Mouse (Mus musculus): ENCODE measurements at regions not wholly inside any gene's neighbourhood (a gene's known extent, or its start where the extent isn't known, plus 50 kb on each side); places are given as distances from the start of the nearest gene placed in this dataset.

DNA sequence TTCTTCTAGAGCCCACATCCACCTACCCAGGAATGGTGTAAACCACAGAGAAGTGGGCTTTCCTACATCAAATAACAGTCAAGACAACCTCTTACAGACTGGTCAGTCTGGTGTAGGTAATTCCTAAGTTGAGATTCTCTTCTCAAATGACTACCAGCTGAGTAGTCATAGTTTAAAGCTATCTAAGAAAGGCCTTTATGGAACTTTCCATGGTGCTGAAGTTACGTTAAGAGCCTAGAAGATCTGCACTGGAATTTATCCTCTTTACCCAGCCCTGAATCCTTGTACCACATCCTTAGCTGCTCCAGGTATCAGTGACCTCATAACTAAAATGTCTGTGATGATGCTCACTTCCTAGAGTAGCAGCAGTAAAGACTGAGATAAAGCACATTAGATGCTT is 385.2 kb downstream of the 1810013L24Rik start:
- no peak for ATAC-seq (ENCODE audit: borderline replicate concordance, extremely low read depth, low FRiP score, low TSS enrichment)
- H3K27me3 ChIP-seq, result no peaks in the 10 kb centered on the region
- H3K9me3 ChIP-seq, result no peaks in the 10 kb centered on the region
- H3K9ac ChIP-seq, result no peak overlapping the region
- no peak overlapping the region for H3K4me3 ChIP-seq
- WGBS, result 34% methylated on average over 1 of the region's 1 CpGs
- no peak overlapping the region for H3K27ac ChIP-seq
- no peak overlapping the region for H3K4me2 ChIP-seq
- no peaks in the 10 kb centered on the region for H3K36me3 ChIP-seq
- H3K4me1 ChIP-seq, result no peaks in the 10 kb centered on the region

DNA sequence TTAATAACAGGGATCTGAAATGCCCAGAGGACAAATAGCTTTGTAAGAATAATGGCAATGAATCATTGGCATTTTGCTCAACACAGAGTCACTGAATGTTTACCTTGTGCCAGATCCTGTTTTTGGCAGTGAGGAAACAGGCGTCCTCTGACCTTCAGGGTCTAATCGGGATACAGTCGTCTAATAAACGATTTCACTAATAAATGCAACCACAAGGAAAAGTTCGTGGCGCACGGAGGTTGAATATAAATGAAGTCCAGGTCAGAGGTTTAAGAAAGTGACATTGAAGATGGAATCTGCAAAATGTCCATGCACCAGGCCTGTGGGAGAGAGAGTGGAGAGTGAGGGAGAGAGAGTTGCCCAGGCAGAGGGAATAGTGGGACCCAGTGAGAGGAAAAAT is 387.5 kb downstream of the 1810013L24Rik start:
- H3K9ac ChIP-seq, result no peak overlapping the region
- no peak for ATAC-seq (ENCODE audit: borderline replicate concordance, extremely low read depth, low FRiP score, low TSS enrichment)
- no peak overlapping the region for H3K4me2 ChIP-seq
- H3K4me1 ChIP-seq, result no peaks in the 10 kb centered on the region
- H3K27ac ChIP-seq, result no peak overlapping the region
- 70% methylated on average over 7 of the region's 7 CpGs for WGBS
- H3K36me3 ChIP-seq, result no peaks in the 10 kb centered on the region
- no peaks in the 10 kb centered on the region for H3K9me3 ChIP-seq
- no peaks in the 10 kb centered on the region for H3K27me3 ChIP-seq
- no peak overlapping the region for H3K4me3 ChIP-seq

DNA sequence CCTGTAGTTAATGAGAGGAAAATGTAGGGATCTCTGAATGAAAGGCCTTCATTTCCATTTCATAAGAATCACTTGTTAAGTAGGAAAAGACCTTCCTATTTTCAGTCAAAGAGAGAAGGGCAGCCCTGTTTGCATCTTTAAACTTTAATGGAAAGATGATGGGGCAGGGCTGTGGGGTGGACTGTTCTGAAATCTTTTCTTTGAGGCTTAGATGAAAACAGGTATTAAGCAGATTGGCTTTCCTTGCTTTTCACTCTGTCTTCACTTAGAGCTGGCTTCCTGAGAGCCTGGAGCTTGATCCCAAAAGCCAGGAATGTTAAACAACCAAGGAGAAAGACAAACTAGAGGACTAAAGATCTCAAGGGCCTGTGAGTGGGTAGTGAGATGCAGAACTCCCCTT is 400.3 kb downstream of the 1810013L24Rik start:
- no peak for ATAC-seq (ENCODE audit: borderline replicate concordance, extremely low read depth, low FRiP score, low TSS enrichment)
- no peaks in the 10 kb centered on the region for H3K36me3 ChIP-seq

DNA sequence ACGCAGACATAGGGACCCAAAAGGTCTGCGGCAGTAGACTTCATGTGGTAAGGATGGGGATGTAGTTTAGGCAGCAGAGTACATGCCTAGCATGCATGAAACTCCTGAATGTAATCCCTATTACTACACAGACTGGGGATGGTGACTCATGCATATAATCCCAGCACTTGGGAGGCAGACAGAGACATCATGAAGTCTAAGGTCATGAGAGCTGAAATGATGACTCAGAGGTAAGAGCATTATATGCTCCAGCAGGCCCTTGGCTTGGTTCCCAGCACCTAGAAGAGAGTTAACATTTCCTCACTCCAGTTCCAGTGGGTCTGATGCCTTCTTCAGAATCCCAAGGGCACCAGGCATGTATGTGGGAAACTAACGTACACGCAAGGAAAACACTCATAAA is 412.2 kb downstream of the 1810013L24Rik start:
- H3K4me3 ChIP-seq, result no peak overlapping the region
- H3K4me2 ChIP-seq, result no peak overlapping the region
- H3K27ac ChIP-seq, result no peak overlapping the region
- H3K9me3 ChIP-seq, result no peaks in the 10 kb centered on the region
- 90% methylated on average over 4 of the region's 4 CpGs for WGBS
- no peaks in the 10 kb centered on the region for H3K4me1 ChIP-seq
- no peak for ATAC-seq (ENCODE audit: borderline replicate concordance, extremely low read depth, low FRiP score, low TSS enrichment)
- H3K9ac ChIP-seq, result no peak overlapping the region
- H3K27me3 ChIP-seq, result no peaks in the 10 kb centered on the region
- H3K36me3 ChIP-seq, result no peaks in the 10 kb centered on the region

More for the DNA sequence above, 400.3 kb downstream of the 1810013L24Rik start:
- Histone ChIP-seq H3K4me3 (no peak overlapping the region), H3K27me3 (no peaks in the 10 kb centered on the region), H3K4me2 (no peak overlapping the region), H3K27ac (no peak overlapping the region), H3K4me1 (no peaks in the 10 kb centered on the region), H3K9me3 (no peaks in the 10 kb centered on the region), H3K9ac (no peak overlapping the region)

DNA sequence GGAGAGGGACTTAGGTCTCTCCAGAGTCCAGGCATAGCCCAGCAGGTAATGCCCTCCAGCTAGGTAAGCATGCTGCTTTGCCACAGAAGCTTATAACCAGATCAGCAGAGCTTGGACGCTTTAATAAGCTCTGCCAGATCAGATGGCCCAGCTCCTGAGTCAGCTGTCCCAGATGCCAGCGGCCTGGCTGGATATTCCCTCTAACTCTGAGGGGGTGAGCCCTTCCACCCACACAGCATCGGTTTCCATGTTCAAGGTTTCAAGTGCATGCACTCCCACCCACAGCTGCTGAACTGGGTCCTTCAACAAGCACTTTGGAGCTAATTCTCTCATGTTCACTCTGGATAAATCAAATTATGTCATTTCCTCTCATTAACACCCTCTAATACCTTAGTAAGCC is 417.3 kb downstream of the 1810013L24Rik start:
- Histone ChIP-seq H3K4me2 (no peak overlapping the region), H3K4me3 (no peak overlapping the region), H3K27ac (no peak overlapping the region), H3K9ac (no peak overlapping the region), H3K27me3 (no peaks in the 10 kb centered on the region), H3K9me3 (no peaks in the 10 kb centered on the region), H3K4me1 (no peaks in the 10 kb centered on the region), H3K36me3 (no peaks in the 10 kb centered on the region)
- WGBS, result 66% methylated on average over 3 of the region's 3 CpGs
- no peak for ATAC-seq (ENCODE audit: borderline replicate concordance, extremely low read depth, low FRiP score, low TSS enrichment)

DNA sequence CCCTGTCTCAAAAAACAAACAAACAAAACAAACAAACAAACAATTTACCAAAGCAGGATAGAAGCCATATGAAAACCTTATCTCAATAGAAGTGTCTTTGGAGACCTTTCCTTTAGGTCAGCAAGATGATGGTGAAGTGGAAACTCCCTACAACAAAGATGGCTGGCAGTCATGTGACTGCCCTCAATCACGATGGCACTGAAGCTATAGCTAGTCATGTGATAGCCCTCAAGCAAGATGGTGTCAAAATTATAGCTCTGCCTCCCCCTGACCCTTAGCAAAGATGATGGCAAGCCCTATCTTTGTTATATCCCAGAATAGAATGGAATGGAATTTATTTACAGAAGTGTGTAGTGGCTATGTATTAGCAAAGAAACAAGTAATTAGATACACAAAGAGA is 423.2 kb downstream of the 1810013L24Rik start:
- Histone ChIP-seq H3K9ac (no peak overlapping the region), H3K27me3 (no peaks in the 10 kb centered on the region), H3K4me2 (no peak overlapping the region), H3K36me3 (no peaks in the 10 kb centered on the region), H3K27ac (no peak overlapping the region), H3K4me1 (no peaks in the 10 kb centered on the region), H3K9me3 (no peaks in the 10 kb centered on the region), H3K4me3 (no peak overlapping the region)
- no peak for ATAC-seq (ENCODE audit: borderline replicate concordance, extremely low read depth, low FRiP score, low TSS enrichment)
- 72% methylated on average over 1 of the region's 1 CpGs for WGBS

DNA sequence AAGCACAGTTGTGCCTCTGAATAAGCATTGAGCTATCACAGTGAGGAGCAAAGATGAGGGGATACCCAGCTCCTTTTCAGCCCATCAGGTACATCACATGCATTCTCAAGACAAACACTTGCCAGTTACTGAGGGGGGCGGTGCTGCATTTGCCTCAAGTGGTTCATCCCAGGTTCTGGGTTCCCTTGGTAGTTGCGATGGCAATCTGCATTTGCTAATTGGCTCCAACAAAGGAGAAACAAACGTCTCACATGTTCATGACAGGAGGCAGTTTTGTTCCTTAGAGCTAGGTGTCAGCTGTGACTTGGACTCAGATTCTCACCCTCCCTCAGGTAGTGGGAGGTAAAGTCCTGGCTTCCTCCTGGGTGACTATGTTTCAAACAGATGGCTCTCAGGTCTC is 425.5 kb downstream of the 1810013L24Rik start:
- no peaks in the 10 kb centered on the region for H3K27me3 ChIP-seq
- no peak overlapping the region for H3K9ac ChIP-seq
- no peak overlapping the region for H3K27ac ChIP-seq
- no peak overlapping the region for H3K4me2 ChIP-seq
- H3K36me3 ChIP-seq, result no peaks in the 10 kb centered on the region
- no peaks in the 10 kb centered on the region for H3K4me1 ChIP-seq
- WGBS, result 32% methylated on average over 3 of the region's 3 CpGs
- no peak overlapping the region for H3K4me3 ChIP-seq
- no peaks in the 10 kb centered on the region for H3K9me3 ChIP-seq
- ATAC-seq (ENCODE audit: borderline replicate concordance, extremely low read depth, low FRiP score, low TSS enrichment), result no peak

DNA sequence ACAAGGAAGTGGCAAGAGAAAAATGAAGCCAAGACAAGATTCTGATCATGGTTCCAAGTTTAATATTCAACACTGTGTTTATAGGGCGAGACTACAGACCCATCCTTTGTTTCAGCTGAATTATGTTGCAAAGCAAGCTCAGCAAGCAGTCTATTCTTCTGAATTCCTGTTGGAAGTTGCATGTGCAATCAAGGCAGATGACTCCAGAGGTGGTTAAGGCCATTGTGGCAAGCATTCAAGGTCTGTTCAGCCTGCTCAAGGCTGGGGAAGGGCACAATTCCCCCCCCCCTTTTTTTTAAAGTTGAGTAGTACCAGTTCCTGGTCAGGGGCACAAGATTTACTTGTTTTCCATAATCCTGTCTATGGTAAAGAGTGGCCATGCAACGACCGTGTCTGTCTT is 431.1 kb downstream of the 1810013L24Rik start:
- WGBS, result 82% methylated on average over 3 of the region's 3 CpGs
- H3K4me3 ChIP-seq, result no peak overlapping the region
- no peak overlapping the region for H3K9ac ChIP-seq
- no peak overlapping the region for H3K4me2 ChIP-seq
- H3K27ac ChIP-seq, result no peak overlapping the region
- H3K27me3 ChIP-seq, result no peaks in the 10 kb centered on the region
- H3K9me3 ChIP-seq, result no peaks in the 10 kb centered on the region
- H3K36me3 ChIP-seq, result no peaks in the 10 kb centered on the region
- H3K4me1 ChIP-seq, result no peaks in the 10 kb centered on the region
- no peak for ATAC-seq (ENCODE audit: borderline replicate concordance, extremely low read depth, low FRiP score, low TSS enrichment)

DNA sequence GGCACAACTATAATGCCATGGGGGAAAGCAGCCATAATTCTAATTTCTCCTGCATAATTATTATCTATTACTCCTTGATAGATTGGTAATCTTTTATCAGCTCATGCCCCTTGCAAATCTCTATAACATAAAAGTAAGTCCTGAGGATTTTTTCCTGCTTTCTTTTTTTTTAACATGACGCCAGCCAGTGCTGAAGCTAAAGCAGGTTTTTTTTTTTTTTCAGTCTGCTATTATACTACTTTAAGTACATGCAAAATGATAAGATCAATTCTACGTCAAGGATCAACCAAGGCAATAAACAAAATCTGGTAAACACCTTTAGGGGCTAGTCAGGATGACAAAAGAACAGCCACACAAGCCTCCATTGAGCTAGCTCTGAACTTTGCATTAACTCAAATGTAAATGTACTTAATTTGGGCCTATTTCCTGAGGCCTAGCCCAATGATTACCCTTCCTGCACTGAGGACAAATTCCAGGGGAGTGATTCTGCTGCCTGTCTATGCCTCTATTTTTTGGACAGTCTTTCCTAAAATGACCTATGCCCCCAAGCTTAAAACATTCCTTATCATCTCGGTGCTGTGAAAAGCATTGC is 434.8 kb downstream of the 1810013L24Rik start:
- no peak for ATAC-seq (ENCODE audit: borderline replicate concordance, extremely low read depth, low FRiP score, low TSS enrichment)
- Histone ChIP-seq H3K27me3 (no peaks in the 10 kb centered on the region), H3K9ac (no peak overlapping the region), H3K36me3 (no peaks in the 10 kb centered on the region), H3K4me1 (no peaks in the 10 kb centered on the region), H3K9me3 (no peaks in the 10 kb centered on the region), H3K4me2 (no peak overlapping the region), H3K27ac (no peak overlapping the region), H3K4me3 (no peak overlapping the region)
- WGBS, result 48% methylated on average over 3 of the region's 3 CpGs

DNA sequence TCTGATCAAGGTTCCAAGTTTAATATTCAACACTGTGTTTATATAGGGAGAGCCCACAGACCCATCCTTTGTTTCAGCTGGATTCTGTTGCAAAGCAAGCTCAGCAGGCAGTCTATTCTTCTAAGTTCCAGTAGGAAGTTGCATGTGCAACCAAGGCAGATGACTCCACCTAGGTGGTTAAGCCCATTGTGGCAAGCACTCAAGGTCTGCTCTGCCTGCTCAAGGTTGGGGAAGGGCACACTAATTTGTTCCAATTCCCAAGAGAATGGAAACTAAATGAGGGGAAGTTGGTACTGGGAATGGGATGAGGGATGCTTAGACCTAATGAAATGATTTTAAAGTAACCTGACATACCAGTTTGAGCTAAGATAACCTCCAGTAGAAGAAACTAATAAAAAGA is 437.3 kb downstream of the 1810013L24Rik start:
- Histone ChIP-seq H3K9ac (no peak overlapping the region), H3K4me3 (no peak overlapping the region), H3K27ac (no peak overlapping the region), H3K9me3 (no peaks in the 10 kb centered on the region), H3K4me1 (no peaks in the 10 kb centered on the region), H3K4me2 (no peak overlapping the region), H3K27me3 (no peaks in the 10 kb centered on the region), H3K36me3 (no peaks in the 10 kb centered on the region)
- ATAC-seq (ENCODE audit: borderline replicate concordance, extremely low read depth, low FRiP score, low TSS enrichment), result no peak

DNA sequence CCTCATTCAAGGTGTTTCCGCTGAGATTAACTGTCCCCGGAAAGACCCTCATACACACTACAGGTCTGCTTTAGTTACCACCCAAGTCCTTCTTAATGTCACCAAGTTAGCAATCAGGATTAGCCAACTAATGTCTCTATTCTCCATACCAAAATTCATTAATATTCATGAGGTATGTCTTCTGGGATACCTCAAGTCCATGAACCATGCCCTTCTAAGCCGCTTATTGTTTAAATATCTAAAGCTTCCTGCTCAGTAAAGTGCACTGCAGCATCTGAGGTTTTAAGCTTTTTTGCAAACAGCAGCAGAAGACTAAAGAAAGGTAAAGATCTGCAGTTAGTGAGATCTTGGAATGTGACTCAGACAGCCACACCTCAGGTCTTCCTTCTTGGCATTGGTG is 440.2 kb downstream of the 1810013L24Rik start:
- no peaks in the 10 kb centered on the region for H3K36me3 ChIP-seq
- no peaks in the 10 kb centered on the region for H3K27me3 ChIP-seq
- H3K4me3 ChIP-seq, result no peak overlapping the region
- 90% methylated on average over 3 of the region's 3 CpGs for WGBS
- H3K4me1 ChIP-seq, result no peaks in the 10 kb centered on the region
- no peaks in the 10 kb centered on the region for H3K9me3 ChIP-seq
- no peak overlapping the region for H3K4me2 ChIP-seq
- ATAC-seq (ENCODE audit: borderline replicate concordance, extremely low read depth, low FRiP score, low TSS enrichment), result no peak
- H3K9ac ChIP-seq, result no peak overlapping the region
- no peak overlapping the region for H3K27ac ChIP-seq

DNA sequence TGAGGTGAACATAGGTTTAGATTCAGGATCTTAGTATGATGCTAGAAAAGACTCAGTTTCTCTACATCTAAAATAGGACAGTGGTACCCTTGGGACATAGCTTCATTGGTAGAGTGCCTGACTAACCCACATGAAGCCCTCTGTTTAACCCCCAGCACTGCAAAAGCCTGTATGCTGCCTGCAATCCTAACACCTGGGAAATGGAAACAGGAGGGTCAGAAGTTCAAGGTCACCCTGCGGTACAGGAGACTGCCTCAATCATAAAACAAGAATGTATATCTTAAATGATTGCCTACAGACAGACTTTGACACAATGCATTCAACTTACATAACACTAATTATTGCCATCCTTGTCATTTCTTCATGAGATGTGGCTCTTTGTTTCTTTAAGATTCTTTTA is 440.8 kb downstream of the 1810013L24Rik start:
- H3K9me3 ChIP-seq, result no peaks in the 10 kb centered on the region
- ATAC-seq (ENCODE audit: borderline replicate concordance, extremely low read depth, low FRiP score, low TSS enrichment), result no peak
- 67% methylated on average over 1 of the region's 1 CpGs for WGBS

DNA sequence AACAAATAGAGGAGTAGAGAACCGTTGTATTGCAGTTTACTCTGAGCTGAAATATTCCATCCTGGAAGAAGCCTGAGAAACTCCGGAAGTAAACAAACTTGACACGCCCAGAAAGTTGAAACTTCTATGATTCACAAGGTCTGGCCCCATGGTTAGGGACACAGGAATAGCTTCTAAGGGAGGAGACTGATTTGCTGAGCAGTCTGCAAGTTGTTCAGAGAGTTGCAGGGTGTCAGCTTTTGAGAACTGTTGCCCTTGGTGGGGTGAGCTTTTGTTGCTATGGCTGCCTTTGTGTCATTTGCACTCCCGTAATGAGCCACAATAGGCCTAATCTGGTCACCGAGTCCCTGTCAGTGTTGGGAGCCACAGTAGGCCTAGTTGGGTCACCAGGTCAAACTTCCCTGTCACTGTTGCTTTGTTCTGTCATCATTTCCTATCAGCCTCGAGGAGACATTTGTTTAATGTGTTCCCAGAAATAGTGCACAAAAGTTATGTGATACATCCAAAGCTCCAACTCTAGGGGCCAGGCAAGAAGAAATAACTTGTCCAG is 443.9 kb downstream of the 1810013L24Rik start:
- WGBS, result 67% methylated on average over 6 of the region's 6 CpGs
- Histone ChIP-seq H3K27me3 (no peaks in the 10 kb centered on the region), H3K36me3 (no peaks in the 10 kb centered on the region), H3K9ac (no peak overlapping the region), H3K9me3 (no peaks in the 10 kb centered on the region), H3K4me2 (no peak overlapping the region), H3K27ac (no peak overlapping the region), H3K4me3 (no peak overlapping the region), H3K4me1 (no peaks in the 10 kb centered on the region)
- no peak for ATAC-seq (ENCODE audit: borderline replicate concordance, extremely low read depth, low FRiP score, low TSS enrichment)

More for the DNA sequence above, 440.8 kb downstream of the 1810013L24Rik start:
- H3K9ac ChIP-seq, result no peak overlapping the region
- no peak overlapping the region for H3K4me2 ChIP-seq
- no peak overlapping the region for H3K27ac ChIP-seq
- H3K36me3 ChIP-seq, result no peaks in the 10 kb centered on the region
- no peak overlapping the region for H3K4me3 ChIP-seq
- H3K4me1 ChIP-seq, result no peaks in the 10 kb centered on the region
- H3K27me3 ChIP-seq, result no peaks in the 10 kb centered on the region
